Mouse (Mus musculus): Measurements from ENCODE around the gene Fgfr2. TPM values are rescaled to one million over a fixed set of nuclear protein-coding genes. Genes with fewer than 3 reads are reported as not detected.

The Fgfr2 gene
- polyA plus RNA-seq, 3 experiments from 2014 or later: 0.27 TPM; not detected in 2

GRCm38 (mm10) chr7:132128687-132129086 lies 994.5 kb downstream of the Fgfr2 start:
- no peak for ATAC-seq

DNA sequence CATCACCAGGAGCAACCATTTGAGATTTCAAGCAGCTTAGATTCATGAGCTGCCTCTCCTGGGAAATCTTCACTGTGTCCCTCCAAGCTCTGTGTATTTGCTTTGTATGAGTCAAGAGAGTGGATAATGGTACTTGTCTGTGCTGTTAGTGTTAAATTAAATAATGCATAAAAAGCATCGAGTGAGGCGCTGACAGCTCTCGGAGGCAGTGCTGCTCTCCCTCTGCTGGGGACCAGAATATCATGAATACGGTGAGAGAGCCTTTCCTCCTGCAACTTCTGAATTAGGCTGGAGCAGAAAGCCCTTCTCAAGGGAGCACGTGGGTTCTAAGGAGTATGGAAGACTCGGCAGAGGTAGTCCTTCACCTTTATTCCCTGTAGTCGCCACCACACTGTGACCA lies 998.2 kb downstream of the Fgfr2 start:
- no peak for ATAC-seq

GRCm38 (mm10) chr7:132123211-132123610 lies 999.9 kb downstream of the Fgfr2 start:
- ATAC-seq: no peak

DNA sequence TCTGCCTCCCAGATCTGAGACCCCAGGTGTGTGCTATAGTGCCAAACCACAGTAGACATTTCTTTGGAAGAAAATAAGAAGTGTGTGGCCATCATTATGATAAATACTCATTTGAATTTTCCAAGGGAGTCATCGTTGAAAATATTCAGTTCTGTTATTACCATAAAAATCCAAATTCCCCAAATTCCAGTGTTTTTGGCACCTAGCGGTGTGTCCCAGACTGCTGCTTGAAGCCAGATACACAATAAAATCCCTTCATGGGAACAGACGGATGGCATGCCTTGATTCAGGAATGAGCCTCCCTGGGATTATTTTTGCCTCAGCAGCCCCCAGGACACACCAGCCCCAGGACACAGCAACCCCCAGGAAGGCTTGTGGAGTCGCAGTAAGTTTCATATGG lies 1003.3 kb downstream of the Fgfr2 start:
- no peak for ATAC-seq

- ATAC-seq: no peak
Observed at GRCm38 (mm10) chr7:132111770-132112169, 1011.4 kb downstream of the Fgfr2 start.

- no peak for ATAC-seq
Observed at GRCm38 (mm10) chr7:132110308-132110707, 1012.8 kb downstream of the Fgfr2 start.

DNA sequence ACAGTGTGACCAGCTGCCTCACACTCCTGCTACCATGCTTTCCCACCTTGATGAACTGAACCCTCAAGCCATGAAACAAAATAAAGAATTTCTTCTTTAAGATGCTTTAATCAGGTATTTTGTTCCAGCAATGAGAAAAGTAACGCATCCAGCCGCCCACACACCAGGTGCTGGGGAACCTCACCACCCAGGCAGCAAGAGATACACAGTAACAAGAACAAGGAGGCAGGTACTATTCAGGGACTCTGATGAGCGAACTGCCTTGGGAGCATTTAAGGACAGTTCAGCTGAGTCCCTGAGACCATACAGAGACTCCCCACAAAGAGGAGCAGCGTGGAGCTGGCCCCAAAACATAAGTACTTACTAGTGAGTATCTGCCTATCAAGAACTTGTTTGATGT lies 1016.3 kb downstream of the Fgfr2 start:
- ATAC-seq: no peak

DNA sequence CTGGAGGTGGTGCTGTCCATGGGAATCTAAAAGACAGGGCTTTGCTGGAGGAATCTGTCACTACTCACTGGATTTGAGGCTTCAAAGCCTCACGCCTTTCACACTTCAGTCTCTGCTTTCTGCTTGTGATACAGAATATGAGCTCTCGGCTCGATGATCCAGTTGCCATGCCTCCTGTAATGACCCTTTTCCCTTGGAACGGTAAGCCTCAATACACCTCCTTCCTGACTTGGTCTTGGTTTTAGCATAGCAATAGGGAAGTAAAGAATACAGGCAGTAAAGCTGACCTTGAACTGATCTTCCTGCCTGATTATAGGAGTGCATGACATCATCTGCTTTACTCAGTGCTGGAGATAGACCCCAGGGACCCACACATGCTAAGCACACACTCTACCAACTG lies 1017.8 kb downstream of the Fgfr2 start:
- ATAC-seq: no peak

DNA sequence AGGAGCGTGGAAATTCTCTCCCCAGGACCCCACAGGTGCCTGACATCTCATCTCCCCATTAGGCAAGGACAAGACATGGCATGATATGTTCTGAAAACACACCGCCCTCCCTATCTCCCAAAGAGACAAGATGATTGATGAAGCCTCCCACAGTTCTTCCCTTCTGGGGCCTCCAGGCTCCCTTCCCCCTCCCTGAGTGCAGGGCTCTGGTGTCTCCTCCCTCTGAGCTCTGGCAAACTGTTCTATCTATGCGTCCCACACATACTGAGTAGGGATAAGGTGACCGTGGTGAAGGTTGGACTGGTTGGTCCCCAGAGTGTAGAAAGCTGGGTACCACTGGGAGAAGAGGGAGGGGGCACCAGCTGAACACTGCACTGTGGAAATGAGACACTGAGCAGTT lies 1024.7 kb downstream of the Fgfr2 start:
- no peak for ATAC-seq

GRCm38 (mm10) chr7:132094666-132095065 lies 1028.5 kb downstream of the Fgfr2 start:
- ATAC-seq: no peak

DNA sequence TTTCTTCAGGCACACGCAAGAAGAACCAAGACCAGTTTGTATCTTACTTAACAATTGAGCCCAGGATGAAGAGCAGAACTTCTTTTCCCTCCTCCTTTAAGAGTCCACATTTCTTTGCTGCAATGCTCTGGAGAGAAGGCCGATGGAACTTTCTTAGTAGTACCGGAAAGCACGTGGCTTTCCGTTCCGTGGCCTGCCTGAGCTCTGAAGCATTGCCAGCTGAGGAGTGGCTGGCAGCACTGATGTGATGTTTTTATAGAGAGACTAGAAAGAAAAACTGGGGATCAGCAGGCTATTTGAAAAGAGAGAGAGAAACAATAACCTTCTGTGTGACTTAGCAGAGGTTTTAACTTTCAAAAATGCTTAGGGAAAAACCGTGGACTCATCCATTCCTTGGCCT lies 1031.6 kb downstream of the Fgfr2 start:
- ATAC-seq: no peak

- no peak for ATAC-seq
Observed at GRCm38 (mm10) chr7:132088606-132089005, 1034.5 kb downstream of the Fgfr2 start.

- no peak for ATAC-seq
Observed at GRCm38 (mm10) chr7:132088181-132088580, 1035.0 kb downstream of the Fgfr2 start.

GRCm38 (mm10) chr7:132075825-132076224 lies 1047.3 kb downstream of the Fgfr2 start:
- no peak for ATAC-seq

GRCm38 (mm10) chr7:132074503-132074902 lies 1048.6 kb downstream of the Fgfr2 start:
- no peak for ATAC-seq

GRCm38 (mm10) chr7:132070877-132071625 lies 1052.1 kb downstream of the Fgfr2 start:
- ATAC-seq: no peak

- ATAC-seq: no peak
Observed at GRCm38 (mm10) chr7:132067951-132068350, 1055.2 kb downstream of the Fgfr2 start.

GRCm38 (mm10) chr7:132067511-132067910 lies 1055.6 kb downstream of the Fgfr2 start:
- ATAC-seq: no peak

GRCm38 (mm10) chr7:132060116-132060515 lies 1063.0 kb downstream of the Fgfr2 start:
- ATAC-seq: no peak

GRCm38 (mm10) chr7:132056565-132056964 lies 1066.6 kb downstream of the Fgfr2 start:
- no peak for ATAC-seq

DNA sequence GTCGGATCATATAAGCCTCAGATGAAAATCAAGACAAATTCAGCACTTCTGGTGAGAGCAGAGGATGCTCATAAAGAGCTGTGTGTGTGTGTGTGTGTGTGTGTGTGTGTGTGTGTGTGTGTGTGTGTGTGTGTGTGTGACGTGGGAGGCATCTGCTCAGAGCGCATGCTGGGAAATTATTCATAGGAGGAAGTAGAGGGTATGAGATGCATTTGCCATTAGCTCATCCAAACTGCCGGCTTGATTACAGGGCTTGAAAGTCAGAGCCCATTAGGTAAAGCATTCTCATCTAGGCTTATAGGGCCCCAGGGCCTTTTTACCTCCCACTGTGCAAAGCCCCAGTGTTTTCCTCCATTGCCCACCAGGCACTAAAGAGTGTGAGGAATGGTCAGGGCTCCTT lies 1076.5 kb downstream of the Fgfr2 start:
- no peak for ATAC-seq

- no peak for ATAC-seq
Observed at GRCm38 (mm10) chr7:132031940-132032531, 1091.1 kb downstream of the Fgfr2 start.

- no peak for ATAC-seq
Observed at GRCm38 (mm10) chr7:132026671-132027070, 1096.5 kb downstream of the Fgfr2 start.

DNA sequence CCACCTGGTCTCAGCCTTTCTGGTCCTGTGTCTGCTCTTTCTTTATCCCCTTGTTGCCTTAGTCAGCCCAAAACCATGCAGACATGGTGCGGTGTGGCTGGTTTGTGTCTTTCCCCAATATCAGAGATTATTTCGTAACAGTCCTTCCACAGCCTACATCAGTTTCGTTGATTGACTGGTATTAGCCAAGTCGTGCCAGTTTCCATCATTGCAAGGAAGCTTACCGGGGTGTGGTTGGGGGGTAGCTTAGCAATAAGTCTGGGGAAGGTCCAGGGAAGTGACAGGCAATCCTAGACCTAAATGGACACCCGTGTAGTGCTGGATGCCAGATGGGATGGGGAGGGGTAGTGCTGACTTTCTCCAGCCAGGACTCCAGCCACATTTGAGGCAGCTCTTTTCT lies 1097.6 kb downstream of the Fgfr2 start:
- no peak for ATAC-seq

DNA sequence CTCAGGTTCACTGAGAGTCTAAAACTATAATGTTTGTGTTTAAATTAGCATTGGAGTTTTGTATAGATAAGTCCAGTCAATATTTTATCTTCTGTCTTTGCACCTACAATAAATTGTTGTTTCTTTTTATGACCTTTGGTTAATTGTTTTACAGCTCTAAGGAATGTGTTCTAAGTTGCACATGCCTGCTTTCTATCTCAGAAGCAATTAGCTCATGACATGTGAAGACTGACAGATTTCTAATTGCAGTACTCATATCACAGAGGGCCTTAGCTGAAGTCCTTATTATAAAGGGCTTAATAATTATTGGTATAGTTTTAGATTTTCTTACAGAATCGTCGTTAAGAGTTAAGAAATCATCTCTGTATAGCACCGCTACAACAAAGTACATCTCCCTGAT lies 1107.2 kb downstream of the Fgfr2 start:
- ATAC-seq: no peak

Measured in inflammation-experienced regulatory T-cells, adult 6 months (primary cell).